ENCODE assay signal across 14 mouse cellular contexts in the genomic region with DNA sequence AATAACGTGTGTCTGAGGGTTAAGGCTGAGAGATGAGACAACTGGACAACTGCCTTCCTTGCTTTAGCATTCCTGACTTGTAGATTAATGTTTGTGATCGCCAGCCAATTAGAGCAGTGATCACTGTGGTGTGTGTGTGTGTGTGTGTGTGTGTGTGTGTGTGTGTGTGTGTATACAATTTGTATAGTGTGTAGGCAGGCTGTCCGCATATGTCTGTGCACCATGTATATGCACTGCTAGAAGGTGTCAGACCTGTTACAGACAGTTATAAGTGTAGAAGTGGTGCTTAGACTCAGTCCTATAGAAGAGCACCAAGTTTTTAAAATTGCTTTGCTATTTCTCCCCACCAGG.
"Had no signal": no experiment of that assay in that cellular context is flagged by ENCODE, and none has a peak within 500 bp of the region (broad histone marks: within the 10 kb centered on the region; RNA-seq: fewer than 3 reads in every experiment).

No protein-coding gene starts in this region.

- H3K9me3 ChIP-seq: liver, embryonic 13.5 days; midbrain, embryonic 15.5 days; neural tube, embryonic 13.5 days had no signal

- H3K4me2 ChIP-seq: liver, embryonic 13.5 days; midbrain, embryonic 11.5 days; midbrain, embryonic 15.5 days; neural tube, embryonic 13.5 days had no signal

- H3K4me3 ChIP-seq: left cerebral cortex, adult 2 months; liver, embryonic 13.5 days; midbrain, embryonic 15.5 days; neural tube, embryonic 13.5 days had no signal

- DNase-seq: kidney, adult 18-20 months; kidney, adult 9 months; kidney, postnatal 10 days; kidney, postnatal 36 days; layer of hippocampus, postnatal 36 days; liver, embryonic 13.5 days; lung, postnatal 36 days; thymus, adult 18-20 months; thymus, postnatal 36 days had no signal

- H3K27ac ChIP-seq: left cerebral cortex, adult 2 months; liver, embryonic 13.5 days; midbrain, embryonic 15.5 days; neural tube, embryonic 13.5 days had no signal

- ATAC-seq: intestine, embryonic 16.5 days; midbrain, embryonic 15.5 days had no signal

- H3K27me3 ChIP-seq: liver, embryonic 13.5 days; midbrain, embryonic 15.5 days; neural tube, embryonic 13.5 days had no signal

- H3K9ac ChIP-seq: liver, embryonic 13.5 days; midbrain, embryonic 15.5 days; neural tube, embryonic 13.5 days had no signal

- H3K4me1 ChIP-seq: liver, embryonic 13.5 days had no signal

- H3K36me3 ChIP-seq: liver, embryonic 13.5 days had no signal
